Mouse (Mus musculus) natural killer cell, adult 2 months (primary cell): ENCODE measurements at regions not wholly inside any gene's neighbourhood (a gene's known extent, or its start where the extent isn't known, plus 50 kb on each side); places are given as distances from the start of the nearest gene placed in this dataset.
A peak's percentile ranks its signal among the peaks of the same experiment; 100 is the strongest.

ENCODE experiments used
- DNase-seq, 2 experiments: peaks; one replicate each; pipeline ENCODE4 v3.0.0; 2022; ENCODE audit warnings: low spot score in 2 of 2

- no peak for DNase-seq
These were observed 324.3 kb downstream of the Qk start for GRCm38 (mm10) chr17:9995321-9995720.

- no peak for DNase-seq
These were observed 321.2 kb upstream of the Pabpc6 start for GRCm38 (mm10) chr17:9990744-9991143.

- DNase-seq: no peak
These were observed 311.8 kb upstream of the Pabpc6 start for GRCm38 (mm10) chr17:9981273-9981672.

- DNase-seq: no peak
These were observed 307.4 kb upstream of the Pabpc6 start for GRCm38 (mm10) chr17:9976866-9977421.

GRCm38 (mm10) chr17:9975995-9976394, 306.5 kb upstream of the Pabpc6 start:
- DNase-seq: peak in 1 of 2 experiments; percentile 16

- DNase-seq: no peak
These were observed 305.6 kb upstream of the Pabpc6 start for GRCm38 (mm10) chr17:9975153-9975552.

- DNase-seq: peak in 1 of 2 experiments; percentile 25
These were observed 298.5 kb upstream of the Pabpc6 start for GRCm38 (mm10) chr17:9967988-9968387.

- no peak for DNase-seq
These were observed 293.4 kb upstream of the Pabpc6 start for GRCm38 (mm10) chr17:9962893-9963436.

GRCm38 (mm10) chr17:9948985-9949667, 279.6 kb upstream of the Pabpc6 start:
- DNase-seq: no peak

- no peak for DNase-seq
These were observed 278.1 kb upstream of the Pabpc6 start for GRCm38 (mm10) chr17:9947609-9948008.

- DNase-seq: no peak
These were observed 275.0 kb upstream of the Pabpc6 start for GRCm38 (mm10) chr17:9944513-9944912.

GRCm38 (mm10) chr17:9942171-9942570, 272.7 kb upstream of the Pabpc6 start:
- no peak for DNase-seq

- DNase-seq: no peak
These were observed 270.1 kb upstream of the Pabpc6 start for GRCm38 (mm10) chr17:9939576-9939975.

- no peak for DNase-seq
These were observed 268.9 kb upstream of the Pabpc6 start for GRCm38 (mm10) chr17:9938426-9938825.

- DNase-seq: no peak
These were observed 267.7 kb upstream of the Pabpc6 start for GRCm38 (mm10) chr17:9937211-9937610.

- no peak for DNase-seq
These were observed 262.7 kb upstream of the Pabpc6 start for GRCm38 (mm10) chr17:9932186-9932585.

GRCm38 (mm10) chr17:9931526-9931925, 262.0 kb upstream of the Pabpc6 start:
- no peak for DNase-seq

- DNase-seq: no peak
These were observed 260.1 kb upstream of the Pabpc6 start for GRCm38 (mm10) chr17:9929448-9930088.

- DNase-seq: no peak
These were observed 258.2 kb upstream of the Pabpc6 start for GRCm38 (mm10) chr17:9927724-9928123.

GRCm38 (mm10) chr17:9926308-9926707, 256.8 kb upstream of the Pabpc6 start:
- DNase-seq: no peak

- DNase-seq: peak; percentile 20 to 27
These were observed 251.8 kb upstream of the Pabpc6 start for GRCm38 (mm10) chr17:9921326-9921725.

- DNase-seq: no peak
These were observed 247.5 kb upstream of the Pabpc6 start for GRCm38 (mm10) chr17:9917031-9917430.

- no peak for DNase-seq
These were observed 241.3 kb upstream of the Pabpc6 start for GRCm38 (mm10) chr17:9910856-9911255.
